ENCODE assay signal across 8 mouse cellular contexts in the genomic region with DNA sequence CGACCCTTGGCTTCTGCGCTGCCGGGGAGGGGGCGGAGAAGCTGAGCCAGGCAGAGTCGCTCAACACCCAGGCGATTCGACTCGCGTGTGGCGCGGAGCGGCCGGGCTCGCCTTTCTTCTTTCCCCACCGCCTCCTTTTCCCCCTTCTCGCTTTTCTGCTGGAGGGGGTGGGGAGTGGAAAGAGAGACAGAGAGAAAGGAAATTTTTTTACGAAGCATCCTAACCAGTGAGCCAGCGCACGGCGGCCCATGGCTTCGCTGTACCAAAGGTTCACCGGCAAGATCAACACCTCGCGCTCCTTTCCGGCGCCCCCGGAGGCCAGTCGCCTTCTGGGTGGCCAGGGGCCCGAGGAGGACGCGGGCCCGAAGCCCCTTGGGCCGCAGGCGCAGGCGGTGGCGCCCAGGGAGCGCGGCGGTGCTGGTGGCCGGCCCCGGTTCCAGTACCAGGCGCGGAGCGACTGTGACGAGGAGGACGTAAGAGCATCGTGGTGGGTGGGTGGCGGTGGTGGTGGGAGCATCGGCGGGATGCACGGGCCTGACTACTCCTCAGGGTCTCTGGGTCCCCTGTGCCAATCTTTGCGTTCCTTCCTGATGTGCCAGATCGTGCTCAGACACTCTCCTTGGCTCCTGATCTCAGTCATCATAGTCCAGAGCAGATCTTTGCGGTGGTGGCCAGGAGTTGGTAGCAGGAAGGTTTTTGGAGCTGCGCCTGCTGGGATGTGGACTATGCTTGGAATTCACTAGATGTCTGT.
DNase-seq lines count a peak whose midpoint lies in the region; ATAC-seq and TF ChIP-seq lines count a peak whose summit lies in the region.

No protein-coding gene starts in this region.

- no peak overlapping the region for H3K27ac ChIP-seq in lung, embryonic 16.5 days (ENCODE audit: low read length)
- no peak overlapping the region for H3K27ac ChIP-seq in embryonic facial prominence, embryonic 13.5 days
- no peak overlapping the region for H3K27ac ChIP-seq in intestine, embryonic 16.5 days (ENCODE audit: low read length)

- no peaks in the 10 kb centered on the region for H3K36me3 ChIP-seq in lung, embryonic 16.5 days (ENCODE audit: control insufficient read depth, insufficient read depth, low read length)
- no peaks in the 10 kb centered on the region for H3K36me3 ChIP-seq in embryonic facial prominence, embryonic 13.5 days
- no peaks in the 10 kb centered on the region for H3K36me3 ChIP-seq in intestine, embryonic 16.5 days (ENCODE audit: control insufficient read depth, insufficient read depth, low read length)

- H3K27me3 ChIP-seq in lung, embryonic 16.5 days (ENCODE audit: control insufficient read depth, insufficient read depth, low read depth, low read length): peaks cover 19% of the 10 kb centered on the region
- H3K27me3 ChIP-seq in embryonic facial prominence, embryonic 13.5 days: peaks cover 46% of the 10 kb centered on the region
- peaks cover 28% of the 10 kb centered on the region for H3K27me3 ChIP-seq in intestine, embryonic 16.5 days (replicated peaks; ENCODE audit: control insufficient read depth, insufficient read depth, low read length)

- no peak for TF ChIP-seq POLR2A in lung, adult 2 months (IDR thresholded peaks at IDR 0.05; ENCODE audit: borderline replicate concordance, extremely low read depth, low read depth, low read length)

- no peak for DNase-seq in lung, adult 2 months
- DNase-seq in neural tube, embryonic 10.5 days (ENCODE audit: extremely low spot score, low spot score): peak; percentile 48
- no peak for DNase-seq in thymus, postnatal 0 days (ENCODE audit: low spot score)
- no peak for DNase-seq in T-cell, adult 2 months (ENCODE audit: low spot score)

- no peaks in the 10 kb centered on the region for H3K9me3 ChIP-seq in lung, embryonic 16.5 days (ENCODE audit: control insufficient read depth, low read length)
- H3K9me3 ChIP-seq in embryonic facial prominence, embryonic 13.5 days: no peaks in the 10 kb centered on the region
- no peaks in the 10 kb centered on the region for H3K9me3 ChIP-seq in intestine, embryonic 16.5 days (ENCODE audit: control insufficient read depth, low read length)

- no peaks in the 10 kb centered on the region for H3K4me1 ChIP-seq in lung, embryonic 16.5 days (replicated peaks; ENCODE audit: control insufficient read depth, insufficient read depth, low read length)
- no peaks in the 10 kb centered on the region for H3K4me1 ChIP-seq in lung, adult 2 months (ENCODE audit: control insufficient read depth, insufficient read depth, low read length)
- peaks cover 5% of the 10 kb centered on the region; the same call in 1 of the 2 replicates for H3K4me1 ChIP-seq in embryonic facial prominence, embryonic 13.5 days
- no peaks in the 10 kb centered on the region for H3K4me1 ChIP-seq in intestine, embryonic 16.5 days (ENCODE audit: control insufficient read depth, insufficient read depth, low read length)

- WGBS in lung, embryonic 16.5 days: 2% methylated on average over 54 of the region's 55 CpGs
- WGBS in lung, adult 2 months: 2% methylated on average over 55 of the region's 55 CpGs
- WGBS in embryonic facial prominence, embryonic 13.5 days: 2% methylated on average over 54 of the region's 55 CpGs
- 2% methylated on average over 51 of the region's 55 CpGs for WGBS in intestine, embryonic 16.5 days

- peak overlapping the region; percentile 43 for H3K4me2 ChIP-seq in lung, embryonic 16.5 days (ENCODE audit: low read depth, low read length)
- H3K4me2 ChIP-seq in embryonic facial prominence, embryonic 13.5 days: peak overlapping the region; percentile 56
- H3K4me2 ChIP-seq in intestine, embryonic 16.5 days (ENCODE audit: low read depth, low read length): peak overlapping the region; percentile 2; the same call in 1 of the 2 replicates

- H3K9ac ChIP-seq in lung, embryonic 16.5 days (ENCODE audit: low read length): no peak overlapping the region
- H3K9ac ChIP-seq in embryonic facial prominence, embryonic 13.5 days: peak overlapping the region; percentile 40; the same call in 1 of the 2 replicates
- H3K9ac ChIP-seq in intestine, embryonic 16.5 days (ENCODE audit: low read depth, low read length): no peak overlapping the region

- no peak for TF ChIP-seq CTCF in lung, adult 2 months (IDR thresholded peaks at IDR 0.05; ENCODE audit: insufficient read depth, low read length)

- H3K4me3 ChIP-seq in lung, embryonic 16.5 days (ENCODE audit: low read length): peak overlapping the region; percentile 17; the same call in 1 of the 2 replicates
- no peak overlapping the region for H3K4me3 ChIP-seq in lung, adult 2 months (replicated peaks; ENCODE audit: extremely low read depth, low read depth, low read length)
- peak overlapping the region; percentile 34 for H3K4me3 ChIP-seq in embryonic facial prominence, embryonic 13.5 days
- H3K4me3 ChIP-seq in intestine, embryonic 16.5 days (ENCODE audit: low read length): peak overlapping the region; percentile 27

- ATAC-seq in lung, embryonic 16.5 days (ENCODE audit: low read depth): no peak
- no peak for ATAC-seq in embryonic facial prominence, embryonic 13.5 days (ENCODE audit: insufficient number of reproducible peaks, insufficient read depth, low FRiP score, low TSS enrichment, low read depth)
- no peak for ATAC-seq in intestine, embryonic 16.5 days
- no peak for ATAC-seq in granulocyte monocyte progenitor cell, adult 5-6 weeks (replicated peaks; ENCODE audit: poor library complexity, severe bottlenecking)

Comparison
In these comparisons a context has a peak if more than half of its experiments do, and no peak if none do; other contexts are left out.
1. H3K4me2 ChIP-seq: peak in every context shown above with its lines; median percentile 56 in embryonic facial prominence, embryonic 13.5 days; 43 in lung, embryonic 16.5 days; 2 in intestine, embryonic 16.5 days.